Mouse (Mus musculus) CH12.LX (cell line): Measurements from ENCODE around the gene Mterf4. TPM values are rescaled to one million over a fixed set of nuclear protein-coding genes. Genes with fewer than 3 reads are reported as not detected.

ENCODE experiments used
- DNase-seq: peaks from one replicate; pipeline ENCODE4 v3.0.0-alpha.2; 2013; ENCODE audit errors: extremely low read depth
- H3K27ac ChIP-seq: 2 replicates; pipeline ENCODE4 v1.5.1; 2012; ENCODE audit warnings: low read depth, mild to moderate bottlenecking, control low read depth, moderate library complexity; ENCODE audit not compliant: insufficient read depth
- H3K27me3 ChIP-seq: replicated peaks from 2 replicates; pipeline ENCODE3; 2012; ENCODE audit warnings: inconsistent platforms
- H3K36me3 ChIP-seq, 2 experiments: replicated peaks in 1 of 2; 2 replicates each; pipeline versions ENCODE3 to v1.6.1; 2012; ENCODE audit warnings: inconsistent platforms in 1 of 2, low read length in 1 of 2, mild to moderate bottlenecking in 1 of 2, mixed read lengths in 1 of 2, moderate library complexity in 1 of 2; ENCODE audit not compliant: control insufficient read depth in 1 of 2, insufficient read depth in 1 of 2
- H3K4me1 ChIP-seq, 2 experiments: 2 replicates each; pipeline ENCODE4 v1.6.1; 2012; ENCODE audit warnings: inconsistent platforms in 1 of 2, moderate library complexity in 1 of 2; ENCODE audit not compliant: insufficient read depth in 2 of 2, control insufficient read depth in 1 of 2
- H3K4me2 ChIP-seq: 2 replicates; pipeline ENCODE4 v1.6.1; 2012; ENCODE audit warnings: low read depth, mild to moderate bottlenecking, control low read depth; ENCODE audit not compliant: poor library complexity, insufficient read depth, severe bottlenecking
- H3K4me3 ChIP-seq, 3 experiments: fragments of 150-350 bp in 1 of 3; sonication (generic) in 1 of 3; replicated peaks in 1 of 3; 2 replicates each; pipeline versions ENCODE3 to v1.5.1; 2011 to 2012; ENCODE audit warnings: low read depth in 2 of 3, low read length in 2 of 3, mild to moderate bottlenecking in 2 of 3, moderate library complexity in 2 of 3, control low read depth in 1 of 3, improper control_type of control experiment in 1 of 3, inconsistent platforms in 1 of 3, mixed read lengths in 1 of 3; ENCODE audit not compliant: poor library complexity in 1 of 3
- H3K79me2 ChIP-seq: replicated peaks from 2 replicates; pipeline ENCODE4 v1.6.1; 2012; ENCODE audit warnings: mild to moderate bottlenecking, moderate library complexity; ENCODE audit not compliant: control insufficient read depth, poor library complexity, insufficient read depth, severe bottlenecking; ENCODE audit errors: extremely low read depth
- H3K9ac ChIP-seq: 2 replicates; pipeline ENCODE4 v1.6.1; 2012; ENCODE audit warnings: low read depth, mild to moderate bottlenecking, control low read depth, moderate library complexity; ENCODE audit not compliant: insufficient read depth
- H3K9me3 ChIP-seq: replicated peaks from 2 replicates; pipeline ENCODE3; 2012; ENCODE audit warnings: low read length, inconsistent platforms, mixed read lengths
- BHLHE40 ChIP-seq: IDR thresholded peaks from 2 replicates; pipeline ENCODE4 v1.6.1; 2011; ENCODE audit warnings: mild to moderate bottlenecking, low read depth, low read length, improper control_type of control experiment
- CHD1 ChIP-seq: IDR thresholded peaks from 2 replicates; pipeline ENCODE4 v1.6.1; 2012; ENCODE audit warnings: low read depth, low read length, improper control_type of control experiment, inconsistent platforms
- CHD2 ChIP-seq: IDR thresholded peaks from 2 replicates; pipeline ENCODE4 v1.6.1; 2011; ENCODE audit warnings: low read length, improper control_type of control experiment
- CTCF ChIP-seq, 2 experiments: IDR thresholded peaks in 1 of 2; conservative IDR thresholded peaks in 1 of 2; 2 replicates each; pipeline ENCODE4 v1.5.1; 2011 to 2012; ENCODE audit warnings: low read depth in 2 of 2, low read length in 2 of 2, improper control_type of control experiment in 1 of 2, inconsistent platforms in 1 of 2, mild to moderate bottlenecking in 1 of 2, moderate library complexity in 1 of 2
- E2F4 ChIP-seq: IDR thresholded peaks from 2 replicates; pipeline ENCODE4 v1.6.1; 2011; ENCODE audit warnings: low read depth, low read length, improper control_type of control experiment; ENCODE audit not compliant: insufficient replicate concordance
- GABPA ChIP-seq: IDR thresholded peaks from 2 replicates; pipeline ENCODE4 v1.6.1; 2012; ENCODE audit warnings: low read depth, low read length, improper control_type of control experiment, inconsistent platforms; ENCODE audit not compliant: insufficient replicate concordance
- HCFC1 ChIP-seq: IDR thresholded peaks from 2 replicates; pipeline ENCODE4 v1.6.1; 2012; ENCODE audit warnings: low read depth, mild to moderate bottlenecking, inconsistent platforms, low read length, improper control_type of control experiment
- IRF4 ChIP-seq: IDR thresholded peaks from 2 replicates; pipeline ENCODE4 v1.6.1; 2014; ENCODE audit warnings: low read depth, mild to moderate bottlenecking, inconsistent platforms, low read length, improper control_type of control experiment
- JUN ChIP-seq: IDR thresholded peaks from 2 replicates; pipeline ENCODE4 v1.6.1; 2011; ENCODE audit warnings: low read depth, mild to moderate bottlenecking, low read length, improper control_type of control experiment, moderate library complexity; ENCODE audit not compliant: insufficient read depth
- MAFK ChIP-seq: IDR thresholded peaks from 2 replicates; pipeline ENCODE4 v1.6.1; 2011; ENCODE audit warnings: low read length, improper control_type of control experiment; ENCODE audit not compliant: insufficient replicate concordance
- MAZ ChIP-seq: IDR thresholded peaks from 2 replicates; pipeline ENCODE4 v1.6.1; 2012; ENCODE audit warnings: low read depth, mild to moderate bottlenecking, inconsistent platforms, low read length, improper control_type of control experiment, moderate library complexity
- MXI1 ChIP-seq: IDR thresholded peaks from 2 replicates; pipeline ENCODE4 v1.6.1; 2011; ENCODE audit warnings: mild to moderate bottlenecking, low read depth, low read length, improper control_type of control experiment
- MYC ChIP-seq: IDR thresholded peaks from 2 replicates; pipeline ENCODE4 v1.6.1; 2011; ENCODE audit warnings: low read depth, mild to moderate bottlenecking, improper control_type of control experiment, low read length
- NRF1 ChIP-seq: IDR thresholded peaks from 2 replicates; pipeline ENCODE4 v1.6.1; 2014; ENCODE audit warnings: low read depth, mild to moderate bottlenecking, inconsistent platforms, low read length, improper control_type of control experiment, moderate library complexity
- PAX5 ChIP-seq: IDR thresholded peaks from 2 replicates; pipeline ENCODE4 v1.6.1; 2012; ENCODE audit warnings: low read length, inconsistent platforms, mixed read lengths
- POLR2A ChIP-seq: IDR thresholded peaks from 2 replicates; pipeline ENCODE4 v1.6.1; 2011; ENCODE audit warnings: low read depth, mild to moderate bottlenecking, improper control_type of control experiment, low read length
- POLR2AphosphoS2 ChIP-seq: IDR thresholded peaks from 2 replicates; pipeline ENCODE4 v1.6.1; 2011; ENCODE audit warnings: low read depth, low read length, improper control_type of control experiment
- RCOR1 ChIP-seq: conservative IDR thresholded peaks from 2 replicates; pipeline ENCODE4 v1.6.1; 2012; ENCODE audit warnings: low read depth, mild to moderate bottlenecking, inconsistent platforms, low read length, improper control_type of control experiment
- SIN3A ChIP-seq: IDR thresholded peaks from 2 replicates; pipeline ENCODE4 v1.6.1; 2012; ENCODE audit warnings: low read length, improper control_type of control experiment, inconsistent platforms
- TCF12 ChIP-seq: IDR thresholded peaks from 2 replicates; pipeline ENCODE4 v1.6.1; 2014; ENCODE audit warnings: low read depth, mild to moderate bottlenecking, inconsistent platforms, low read length, improper control_type of control experiment
- UBTF ChIP-seq: IDR thresholded peaks from 2 replicates; pipeline ENCODE4 v1.6.1; 2012; ENCODE audit warnings: low read depth, mild to moderate bottlenecking, inconsistent platforms, low read length, improper control_type of control experiment, moderate library complexity
- USF1 ChIP-seq: IDR thresholded peaks from 2 replicates; pipeline ENCODE4 v1.6.1; 2014; ENCODE audit warnings: low read depth, mild to moderate bottlenecking, inconsistent platforms, low read length, improper control_type of control experiment
- ZKSCAN1 ChIP-seq: IDR thresholded peaks from 2 replicates; pipeline ENCODE4 v1.6.1; 2012; ENCODE audit warnings: low read depth, inconsistent platforms, low read length, improper control_type of control experiment, borderline replicate concordance
- ZMIZ1 ChIP-seq: IDR thresholded peaks from 2 replicates; pipeline ENCODE4 v1.6.1; 2012; ENCODE audit warnings: low read depth, mild to moderate bottlenecking, inconsistent platforms, low read length, improper control_type of control experiment
- dilution Hi-C: fragments of 300-500 bp; cut with MboI; formaldehyde crosslinking; loops from 2 replicates; pipeline ENCODE4 v1.14.3; 2020; ENCODE audit warnings: low sequenced_read_pairs; ENCODE audit not compliant: extremely low pct_unique_long_range_greater_than_20kb, extremely low pct_ligation_motif_present
- in situ Hi-C: fragments of 300-500 bp; cut with MboI; formaldehyde crosslinking; loops from 3 replicates; pipeline ENCODE4 v1.14.3; 2019; ENCODE audit warnings: low sequenced_read_pairs, low pct_ligation_motif_present, low pct_unique_long_range_greater_than_20kb, mixed read lengths
- polyA plus RNA-seq: library from polyadenylated mRNA; unstranded; fragments of >175 nt; gene quantifications from 2 replicates; pipeline ENCODE4 v1.2.1, GENCODE M21; 2012; ENCODE audit warnings: low read depth; ENCODE audit not compliant: insufficient read length
- total RNA-seq, 2 experiments: library from RNA; depleted of rRNA; stranded (reverse); fragments of 300-350 nt in 1 of 2; fragments of >200 nt in 1 of 2; gene quantifications; 2 replicates each; pipeline ENCODE4 v1.2.3; 2012 to 2014

Gene Mterf4
- total and polyA plus RNA-seq, 3 experiments = 25.6 to 40.0 (median 26.6) TPM

DNA sequence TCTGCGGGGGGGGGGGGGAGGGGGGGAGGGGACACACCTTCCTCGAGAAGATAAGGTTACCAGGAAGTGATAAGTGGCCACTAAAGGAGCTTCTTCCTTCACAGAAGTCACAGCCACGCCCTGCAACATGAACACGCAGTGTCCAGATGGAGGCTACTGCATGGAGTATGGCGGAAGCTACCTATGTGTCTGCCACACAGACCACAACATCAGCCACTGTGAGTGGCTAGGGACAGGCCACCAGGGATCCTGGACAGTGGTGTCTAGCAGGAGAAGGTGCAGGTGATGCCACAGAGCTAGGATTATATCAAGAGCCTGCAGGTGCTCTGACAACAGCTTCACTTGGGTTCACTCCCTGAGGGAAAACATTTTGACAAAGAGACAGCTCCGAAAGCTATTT lies 34.0 kb downstream of the Mterf4 start:
- in situ Hi-C loops = no loop called here
- dilution Hi-C loops = no loop called here
- H3K4me3 ChIP-seq = no peak overlapping the region
- DNase-seq = no peak
- no peaks in the 10 kb centered on the region for H3K79me2 ChIP-seq
- H3K9ac ChIP-seq = no peak overlapping the region
- H3K27me3 ChIP-seq = peaks cover 57% of the 10 kb centered on the region
- TF ChIP-seq PAX5 (no peak), POLR2AphosphoS2 (no peak), BHLHE40 (no peak), IRF4 (no peak), GABPA (no peak), POLR2A (no peak), MAZ (no peak), RCOR1 (no peak), CTCF (conservative IDR thresholded peaks at IDR 0.05 in 1 of 2, IDR thresholded peaks at IDR 0.05 in 1 of 2; ENCODE audit: low read depth in 2 of 2, low read length in 2 of 2) (no peak), UBTF (no peak)
- no peak overlapping the region for H3K4me2 ChIP-seq
- H3K36me3 ChIP-seq = no peaks in the 10 kb centered on the region
- H3K4me1 ChIP-seq = no peaks in the 10 kb centered on the region
- peaks cover 7% of the 10 kb centered on the region for H3K9me3 ChIP-seq
- H3K27ac ChIP-seq = no peak overlapping the region

DNA sequence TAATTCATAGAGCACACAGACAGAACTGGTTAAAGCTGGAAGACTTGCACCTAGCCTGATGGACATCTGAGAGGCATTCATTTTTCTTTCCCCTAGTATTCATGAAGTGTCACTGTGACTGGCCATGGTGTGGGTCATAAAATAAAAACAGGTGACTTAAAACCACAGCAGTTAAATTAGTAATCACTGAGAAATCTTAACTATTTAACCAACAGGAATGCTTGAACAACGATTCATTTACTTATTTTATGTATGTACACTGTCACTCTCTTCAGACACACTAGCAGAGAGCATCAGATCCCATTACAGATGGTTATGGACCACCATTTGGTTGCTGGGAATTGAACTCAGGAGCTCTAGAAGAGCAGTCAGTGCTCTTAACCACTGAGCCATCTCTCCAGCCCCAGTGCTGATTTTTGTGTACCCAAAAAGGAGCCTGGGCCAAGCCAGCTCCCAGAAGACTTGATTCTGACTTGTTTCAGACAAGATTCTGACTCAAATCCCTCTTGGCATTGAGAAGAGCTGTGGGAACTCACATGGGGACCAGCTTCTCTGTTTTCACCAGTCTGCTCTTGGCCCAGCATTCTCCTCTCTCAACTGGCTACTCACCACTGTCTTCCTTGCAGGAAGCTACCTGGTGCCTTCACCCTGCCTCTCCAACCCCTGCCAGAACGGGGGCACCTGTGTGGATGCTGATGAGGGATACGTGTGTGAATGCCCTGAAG lies 35.0 kb downstream of the Mterf4 start:
- dilution Hi-C loops = no loop called here

More for the DNA sequence above, 35.0 kb downstream of the Mterf4 start:
- Histone ChIP-seq H3K27me3 (peaks cover 55% of the 10 kb centered on the region), H3K36me3 (no peaks in the 10 kb centered on the region), H3K9ac (no peak overlapping the region), H3K4me1 (no peaks in the 10 kb centered on the region)
- DNase-seq = no peak
- TF ChIP-seq SIN3A (no peak), ZKSCAN1 (no peak), CHD2 (no peak), E2F4 (no peak), MXI1 (no peak), PAX5 (no peak), USF1 (no peak), IRF4 (no peak), MYC (no peak), ZMIZ1 (no peak), JUN (no peak), MAZ (no peak), MAFK (no peak), NRF1 (no peak), HCFC1 (no peak), TCF12 (no peak), CHD1 (no peak)
- TF ChIP-seq, all 38 proteins: peak for 0
- Histone ChIP-seq H3K4me3 (no peak overlapping the region), H3K79me2 (no peaks in the 10 kb centered on the region), H3K27ac (no peak overlapping the region), H3K9me3 (peaks cover 7% of the 10 kb centered on the region), H3K4me2 (no peak overlapping the region)
- in situ Hi-C loops = no loop called here
